8 mouse cellular contexts compared by ENCODE assay signal in genomic region chr8:126594481-126595000, GRCm38 (mm10). TPM values are rescaled to one million over a fixed set of nuclear protein-coding genes. Genes with fewer than 3 reads are reported as not detected.
DNase-seq lines count a peak whose midpoint lies in the region; ATAC-seq and TF ChIP-seq lines count a peak whose summit lies in the region.

No protein-coding gene starts in this region.

- H3K27ac ChIP-seq in lung, postnatal 0 days (ENCODE audit: low read length) = peak overlapping the region; percentile 100

- H3K9me3 ChIP-seq in lung, postnatal 0 days (ENCODE audit: low read length) = no peaks in the 10 kb centered on the region

- peak overlapping the region; percentile 100 for H3K4me3 ChIP-seq in lung, postnatal 0 days (ENCODE audit: low read depth, low read length)

- peaks cover 9% of the 10 kb centered on the region for H3K36me3 ChIP-seq in lung, postnatal 0 days (ENCODE audit: insufficient read depth, low read length)

- H3K4me1 ChIP-seq in lung, postnatal 0 days (ENCODE audit: insufficient read depth, low read depth, low read length) = peaks cover 26% of the 10 kb centered on the region

- H3K4me2 ChIP-seq in lung, postnatal 0 days (replicated peaks; ENCODE audit: low read depth, low read length) = peak overlapping the region; percentile 90

- no peaks in the 10 kb centered on the region for H3K27me3 ChIP-seq in lung, postnatal 0 days (replicated peaks; ENCODE audit: insufficient read depth, low read length)

- peak; percentile 60 for TF ChIP-seq CTCF in lung, postnatal 0 days (IDR thresholded peaks at IDR 0.05)

- no peak for TF ChIP-seq EP300 in lung, postnatal 0 days (IDR thresholded peaks at IDR 0.05)

- peak overlapping the region; percentile 99 for H3K9ac ChIP-seq in lung, postnatal 0 days (replicated peaks; ENCODE audit: low read depth)

- peak; percentile 92 for DNase-seq in MEL-GATA-1-ER (ENCODE audit: extremely low read depth, low read depth)
- DNase-seq in cerebellum, adult 8-10 months = peak; percentile 97
- peak; percentile 99 for DNase-seq in forelimb bud, embryonic 11.5 days (ENCODE audit: low read depth, low spot score)
- peak; percentile 100 for DNase-seq in layer of hippocampus, adult 9-11 months
- peak; percentile 100 for DNase-seq in lung, postnatal 0 days (ENCODE audit: low spot score)
- peak; percentile 95 for DNase-seq in ovary, postnatal 14 days (ENCODE audit: low spot score)
- peak; percentile 95 for DNase-seq in thymus, postnatal 14 days

- peak; percentile 63 to 72 for ATAC-seq in hematopoietic stem cell, adult 5-6 weeks (replicated peaks in 1 of 2; ENCODE audit: insufficient read depth in 1 of 2, low FRiP score in 2 of 2, low TSS enrichment in 1 of 2, low read depth in 1 of 2, poor library complexity in 2 of 2, severe bottlenecking in 2 of 2)
- ATAC-seq in lung, postnatal 0 days = peak; percentile 87

- 2% methylated on average over 48 of the region's 48 CpGs for WGBS in lung, postnatal 0 days

RNA-seq across cellular contexts. Expression of gene Irf2bp2, which starts 0.8 kb away (rescaled TPM):
- 98.4 and 98.7 TPM in 2 replicates for total RNA-seq in hematopoietic stem cell, adult 5-6 weeks (2017)
- 19.5 and 24.1 TPM in 2 replicates for polyA plus RNA-seq in lung, postnatal 0 days (2015; fragmentation: Nextera tagmentation; extraction: Ambion mirVana)

Comparison
In these comparisons a context has a peak if more than half of its experiments do, and no peak if none do; other contexts are left out.
1. Peak in every context shown above with its lines: DNase-seq, ATAC-seq, H3K4me3 ChIP-seq and H3K27ac ChIP-seq.